In genomic region chr11:48776664-48777063, GRCm38 (mm10) we compare ENCODE assay signal across 8 mouse cellular contexts. TPM values are rescaled to one million over a fixed set of nuclear protein-coding genes. Genes with fewer than 3 reads are reported as not detected.
A peak's percentile ranks its signal among the peaks of the same experiment; 100 is the strongest.
DNase-seq lines count a peak whose midpoint lies in the region; ATAC-seq and TF ChIP-seq lines count a peak whose summit lies in the region.

No protein-coding gene starts in this region.

- 45% methylated on average over 9 of the region's 9 CpGs for WGBS in hindbrain, embryonic 15.5 days
- 47% methylated on average over 9 of the region's 9 CpGs for WGBS in hindbrain, embryonic 10.5 days
- WGBS in spleen, adult 2 months: 39% methylated on average over 9 of the region's 9 CpGs

- H3K27me3 ChIP-seq in hindbrain, embryonic 15.5 days: no peaks in the 10 kb centered on the region
- no peaks in the 10 kb centered on the region for H3K27me3 ChIP-seq in hindbrain, embryonic 10.5 days (ENCODE audit: insufficient read depth, poor library complexity, severe bottlenecking)
- no peaks in the 10 kb centered on the region for H3K27me3 ChIP-seq in spleen, adult 2 months (ENCODE audit: control insufficient read depth, insufficient read depth, low read length)
- no peaks in the 10 kb centered on the region for H3K27me3 ChIP-seq in testis, adult 2 months (ENCODE audit: control insufficient read depth, insufficient read depth, low read length)

- H3K9me3 ChIP-seq in hindbrain, embryonic 15.5 days: no peaks in the 10 kb centered on the region
- no peaks in the 10 kb centered on the region for H3K9me3 ChIP-seq in hindbrain, embryonic 10.5 days

- DNase-seq in hindbrain, embryonic 10.5 days (ENCODE audit: low spot score): no peak
- DNase-seq in spleen, adult 2 months (ENCODE audit: low read depth in 1 of 2, low spot score in 2 of 2): no peak
- no peak for DNase-seq in spleen, adult 12 weeks (ENCODE audit: low spot score)
- DNase-seq in layer of hippocampus, postnatal 25 days (ENCODE audit: extremely low spot score in 1 of 2, low spot score in 1 of 2): no peak

- no peak overlapping the region for H3K9ac ChIP-seq in hindbrain, embryonic 15.5 days

- 0 out of 2 replicates have a peak, but pooled peaks have one; percentile 19 for ATAC-seq in hindbrain, embryonic 15.5 days (ENCODE audit: low FRiP score, low read depth)
- ATAC-seq in common myeloid progenitor, adult 5-6 weeks (replicated peaks; ENCODE audit: low read depth, poor library complexity, severe bottlenecking): peak; percentile 62
- no peak for ATAC-seq in cerebellum, adult (ENCODE audit: insufficient number of reproducible peaks, low FRiP score, low TSS enrichment)

- H3K36me3 ChIP-seq in hindbrain, embryonic 15.5 days: no peaks in the 10 kb centered on the region
- H3K36me3 ChIP-seq in hindbrain, embryonic 10.5 days: no peaks in the 10 kb centered on the region
- no peaks in the 10 kb centered on the region for H3K36me3 ChIP-seq in spleen, adult 2 months (ENCODE audit: control insufficient read depth, insufficient read depth, low read length)
- no peaks in the 10 kb centered on the region for H3K36me3 ChIP-seq in testis, adult 2 months (ENCODE audit: control insufficient read depth, insufficient read depth, low read length)

- H3K27ac ChIP-seq in hindbrain, embryonic 15.5 days (replicated peaks): no peak overlapping the region
- no peak overlapping the region for H3K27ac ChIP-seq in hindbrain, embryonic 10.5 days
- H3K27ac ChIP-seq in spleen, adult 2 months (ENCODE audit: insufficient read depth, low read length): no peak overlapping the region
- H3K27ac ChIP-seq in testis, adult 2 months (ENCODE audit: control insufficient read depth, insufficient read depth, low read depth, low read length): no peak overlapping the region

- peaks cover 11% of the 10 kb centered on the region for H3K4me1 ChIP-seq in hindbrain, embryonic 15.5 days (replicated peaks)
- no peaks in the 10 kb centered on the region for H3K4me1 ChIP-seq in hindbrain, embryonic 10.5 days (replicated peaks)
- H3K4me1 ChIP-seq in spleen, adult 2 months (ENCODE audit: control insufficient read depth, insufficient read depth, insufficient read length): no peaks in the 10 kb centered on the region
- no peaks in the 10 kb centered on the region; the same call in 1 of the 2 replicates for H3K4me1 ChIP-seq in testis, adult 2 months (ENCODE audit: control insufficient read depth, insufficient read depth, low read length)

- no peak for TF ChIP-seq POLR2A in spleen, adult 2 months (IDR thresholded peaks at IDR 0.05; ENCODE audit: low read depth, low read length)
- no peak for TF ChIP-seq POLR2A in testis, adult 2 months (IDR thresholded peaks at IDR 0.05; ENCODE audit: control insufficient read depth, low read depth, low read length)

- no peak overlapping the region for H3K4me2 ChIP-seq in hindbrain, embryonic 15.5 days

- TF ChIP-seq CTCF in spleen, adult 2 months (IDR thresholded peaks at IDR 0.05; ENCODE audit: extremely low read depth, insufficient read depth, insufficient read length, insufficient replicate concordance): peak; percentile 30; the same call in 1 of the 2 replicates
- peak; percentile 85; the same call in 1 of the 2 replicates for TF ChIP-seq CTCF in testis, adult 2 months (IDR thresholded peaks at IDR 0.05; ENCODE audit: control insufficient read depth, insufficient read depth, insufficient replicate concordance, low read depth, low read length)

- no peak overlapping the region for H3K4me3 ChIP-seq in hindbrain, embryonic 15.5 days
- no peak overlapping the region for H3K4me3 ChIP-seq in hindbrain, embryonic 10.5 days
- no peak overlapping the region for H3K4me3 ChIP-seq in spleen, adult 2 months (ENCODE audit: extremely low read depth, insufficient read depth, insufficient read length)
- H3K4me3 ChIP-seq in testis, adult 2 months (ENCODE audit: control insufficient read depth, low read depth, low read length): no peak overlapping the region

RNA-seq across cellular contexts. Expression of gene Rack1, which starts 23.5 kb away (rescaled TPM):
- polyA plus RNA-seq in hindbrain, embryonic 15.5 days (2015; fragmentation: Nextera tagmentation; extraction: Ambion mirVana): 361 and 362 TPM in 2 replicates
- polyA plus RNA-seq in hindbrain, embryonic 10.5 days (2016; fragmentation: Nextera tagmentation; extraction: Ambion mirVana): 672 and 778 TPM in 2 replicates
- 2,204 and 3,047 TPM in 2 replicates for polyA plus RNA-seq in spleen, adult 2 months (2012; rRNA removed)
- total RNA-seq in common myeloid progenitor, adult 5-6 weeks (2017): 1,552 and 1,662 TPM in 2 replicates
- polyA plus RNA-seq in testis, adult 2 months (2012; rRNA removed): 208 and 217 TPM in 2 replicates
- total RNA-seq in layer of hippocampus, postnatal 25 days (2021): 100 to 1,000 TPM; 227 to 260 TPM

RNA-seq across cellular contexts. Expression of gene Trim41, which starts 40.5 kb away (rescaled TPM):
- polyA plus RNA-seq in hindbrain, embryonic 15.5 days (2015; fragmentation: Nextera tagmentation; extraction: Ambion mirVana): 6.8 and 7.4 TPM in 2 replicates
- 4.5 and 5.1 TPM in 2 replicates for polyA plus RNA-seq in hindbrain, embryonic 10.5 days (2016; fragmentation: Nextera tagmentation; extraction: Ambion mirVana)
- polyA plus RNA-seq in spleen, adult 2 months (2012; rRNA removed): 24.4 and 24.7 TPM in 2 replicates
- total RNA-seq in common myeloid progenitor, adult 5-6 weeks (2017): 50.2 and 70.9 TPM in 2 replicates
- polyA plus RNA-seq in testis, adult 2 months (2012; rRNA removed): 85.7 and 95.5 TPM in 2 replicates
- 10 to 100 TPM; 50.1 to 50.4 TPM for total RNA-seq in layer of hippocampus, postnatal 25 days (2021)

RNA-seq across cellular contexts. Expression of gene Trim7, which starts 49.3 kb away (rescaled TPM):
- 3.1 and 3.7 TPM in 2 replicates for polyA plus RNA-seq in hindbrain, embryonic 15.5 days (2015; fragmentation: Nextera tagmentation; extraction: Ambion mirVana)
- 0.26 and 0.30 TPM in 2 replicates for polyA plus RNA-seq in hindbrain, embryonic 10.5 days (2016; fragmentation: Nextera tagmentation; extraction: Ambion mirVana)
- polyA plus RNA-seq in spleen, adult 2 months (2012; rRNA removed): 53.6 and 63.6 TPM in 2 replicates
- 0.19 and 0.78 TPM in 2 replicates for total RNA-seq in common myeloid progenitor, adult 5-6 weeks (2017)
- polyA plus RNA-seq in testis, adult 2 months (2012; rRNA removed): 16.3 and 18.3 TPM in 2 replicates
- total RNA-seq in layer of hippocampus, postnatal 25 days (2021): 1 to 10 TPM; 1.6 to 2.1 TPM

RNA-seq across cellular contexts. Expression of gene Gm12184, which starts 49.8 kb away (rescaled TPM):
- polyA plus RNA-seq in hindbrain, embryonic 15.5 days (2015; fragmentation: Nextera tagmentation; extraction: Ambion mirVana): 3.8 and 4.7 TPM in 2 replicates
- 3.5 and 4.7 TPM in 2 replicates for polyA plus RNA-seq in hindbrain, embryonic 10.5 days (2016; fragmentation: Nextera tagmentation; extraction: Ambion mirVana)
- 3.9 and 6.1 TPM in 2 replicates for polyA plus RNA-seq in spleen, adult 2 months (2012; rRNA removed)
- 48.6 and 64.4 TPM in 2 replicates for total RNA-seq in common myeloid progenitor, adult 5-6 weeks (2017)
- polyA plus RNA-seq in testis, adult 2 months (2012; rRNA removed): 4.8 and 7.2 TPM in 2 replicates
- total RNA-seq in layer of hippocampus, postnatal 25 days (2021): 1 to 10 TPM in 1 of 2 experiments, under 1 TPM in 1; 0.66 to 2.3 TPM
